Mouse (Mus musculus): ENCODE measurements around the gene Aasdh.
"Not testable (repeated sequence)": the region's sequence is repeated elsewhere in the genome, so short reads cannot be mapped to it uniquely, and the experiment has no call there.

Aasdh gene

DNA sequence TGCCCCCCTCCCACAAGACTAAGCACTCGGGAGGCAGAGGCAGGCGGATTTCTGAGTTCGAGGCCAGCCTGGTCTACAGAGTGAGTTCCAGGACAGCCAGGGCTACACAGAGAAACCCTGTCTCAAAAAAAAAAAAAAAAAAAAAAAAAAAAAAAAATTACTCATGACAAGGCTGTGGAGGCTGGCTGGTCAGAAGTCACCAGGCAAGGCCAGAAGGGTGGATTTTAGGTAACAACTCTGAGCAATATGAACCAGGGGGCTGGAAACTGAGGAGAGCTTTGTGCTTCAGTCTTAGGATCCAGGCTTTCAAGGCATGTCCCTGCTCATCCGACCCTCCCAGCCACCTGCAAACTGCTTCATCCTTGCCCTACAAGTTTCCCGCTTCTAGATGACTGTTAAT lies 7.2 kb upstream of the Aasdh start:
- in situ Hi-C loops (cut with MboI, MseI) = not testable (repeated sequence)

DNA sequence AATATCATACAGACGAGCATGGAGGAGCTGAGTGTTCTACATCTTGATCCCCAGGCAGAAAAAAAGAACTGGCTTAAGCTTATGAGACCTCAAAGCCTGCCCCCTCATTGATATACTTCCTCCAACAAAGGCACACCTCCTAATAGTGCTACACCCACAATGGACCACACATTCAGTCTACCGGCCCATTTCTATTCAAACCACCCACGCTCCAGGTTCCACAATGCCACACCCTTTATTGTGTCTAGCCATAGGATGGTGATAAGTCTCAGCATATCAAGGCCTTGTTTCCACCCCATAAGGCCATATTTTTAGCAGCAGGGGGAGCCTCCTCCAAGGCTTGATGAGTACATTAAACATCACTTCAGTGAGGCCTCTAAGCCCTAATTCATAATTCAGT lies 5.5 kb upstream of the Aasdh start:
- in situ Hi-C loops (cut with MboI, MseI) = no loop called here

DNA sequence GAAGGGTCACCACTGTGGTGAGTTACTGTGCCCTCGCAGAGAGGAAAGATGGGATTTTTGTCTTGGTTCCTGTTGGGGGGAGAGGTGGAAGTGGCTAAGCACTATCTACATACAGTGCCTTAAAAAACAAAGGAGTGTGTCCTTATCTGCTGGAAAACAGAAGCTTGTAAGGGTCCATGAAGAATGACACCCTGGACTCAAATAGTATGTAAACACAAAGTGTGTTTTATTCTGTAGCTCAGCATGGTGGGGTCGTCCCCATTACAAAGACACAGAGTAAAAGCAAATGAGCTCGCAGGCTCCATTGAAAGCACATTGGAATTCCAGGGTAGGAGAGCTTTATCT lies 813 bp upstream of the Aasdh start:
- in situ Hi-C loops (cut with MboI, MseI) = no loop called here

DNA sequence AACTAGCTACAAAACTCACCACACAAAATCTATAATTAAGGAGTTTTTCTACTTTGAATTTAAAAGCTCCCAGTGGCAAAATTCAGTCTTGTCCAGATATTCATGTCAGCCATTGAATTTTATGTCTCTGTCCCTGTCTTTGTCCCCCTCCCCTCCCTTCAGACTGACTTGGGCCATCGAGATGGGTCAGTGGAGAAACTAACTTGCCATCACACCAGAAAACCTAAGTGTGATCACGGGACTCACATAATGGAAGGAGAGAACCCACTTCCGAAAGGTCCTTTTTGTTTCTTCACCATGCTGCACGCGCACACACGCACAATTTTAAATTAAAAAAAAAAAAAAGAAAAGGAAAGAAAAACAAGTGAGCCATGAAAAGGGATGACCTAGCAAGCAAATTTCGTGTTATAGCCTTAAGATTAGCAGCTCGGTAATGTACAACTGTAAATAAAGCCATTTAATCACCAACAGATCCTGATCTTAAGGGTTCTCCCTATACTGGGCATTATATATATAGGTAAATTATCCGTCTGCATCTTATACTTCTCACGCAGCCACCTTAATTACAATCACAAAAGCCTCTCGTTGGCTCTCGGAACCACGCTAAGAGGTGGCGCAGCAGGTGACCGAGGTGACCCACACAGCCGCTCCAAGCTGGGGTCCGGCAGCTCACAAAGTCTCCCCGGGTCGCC lies 455 bp downstream of the Aasdh start:
- in situ Hi-C loops (cut with MboI, MseI) = loop anchor here (5.0 kb wide), 1 partner anchor 47 kb away; the partner anchor contains the start of genes Paics and Ppat

DNA sequence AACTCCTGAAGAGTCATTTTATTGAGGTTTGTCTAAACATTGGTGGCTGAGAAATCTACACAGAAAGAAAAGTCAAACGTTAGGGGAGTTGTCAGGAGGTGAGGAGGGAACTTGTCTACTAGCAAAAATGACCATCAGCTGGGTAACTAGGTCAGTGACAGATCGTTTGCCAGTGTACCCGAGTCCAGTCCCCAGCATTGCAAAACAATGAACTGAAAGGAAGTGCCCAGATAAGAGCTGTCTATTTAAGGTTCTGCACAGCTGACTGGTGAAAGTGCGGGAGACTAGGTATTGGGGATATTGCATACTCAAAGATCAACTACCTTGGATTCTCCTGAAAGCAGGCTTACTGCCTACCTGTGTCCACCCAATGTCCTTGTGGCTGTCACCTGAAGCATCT lies 3.2 kb downstream of the Aasdh start:
- in situ Hi-C loops (cut with MboI, MseI) = loop anchor here (5.0 kb wide), 1 partner anchor 50 kb away; the partner anchor contains the start of genes Paics and Ppat

DNA sequence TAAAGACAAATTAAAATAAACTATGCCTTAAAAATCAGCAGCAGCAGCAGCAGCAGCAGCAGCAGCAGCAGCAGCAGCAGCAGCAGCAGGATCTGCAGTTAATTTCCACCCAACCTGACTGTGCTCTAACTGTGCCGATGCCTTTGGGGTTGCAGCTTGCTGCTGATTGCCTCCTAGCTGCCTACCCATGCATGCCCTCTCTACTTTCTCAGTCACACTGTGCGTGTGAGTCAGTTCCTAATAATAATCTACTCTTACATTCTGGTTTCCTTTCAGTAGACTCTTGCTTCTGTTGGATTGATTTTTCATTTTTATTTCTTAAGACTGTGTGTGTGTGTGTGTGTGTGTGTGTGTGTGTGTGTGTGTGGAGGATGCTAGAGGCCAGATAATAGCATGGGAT lies 12.2 kb downstream of the Aasdh start:
- in situ Hi-C loops (cut with MboI, MseI) = no loop called here

DNA sequence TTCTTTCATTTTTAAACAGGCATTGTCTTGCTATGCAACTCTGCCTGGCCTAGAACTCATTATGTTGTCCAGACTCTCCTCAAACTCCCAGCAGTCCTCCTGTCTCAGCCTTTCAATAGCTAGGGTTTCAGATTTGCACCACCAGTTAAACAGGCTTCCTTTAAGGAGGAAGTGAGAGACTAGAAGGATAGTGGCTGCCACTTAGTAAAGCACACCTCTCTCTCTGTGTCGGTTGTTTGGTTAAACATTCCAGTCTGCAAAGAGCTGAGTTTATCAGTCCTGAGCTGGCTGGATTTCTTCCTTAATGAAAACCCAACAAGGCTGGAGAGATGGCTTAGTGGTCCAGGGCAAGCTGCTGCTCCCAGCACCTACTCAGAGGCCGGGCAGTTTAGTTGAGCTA lies 12.7 kb downstream of the Aasdh start:
- in situ Hi-C loops (cut with MboI, MseI) = no loop called here

DNA sequence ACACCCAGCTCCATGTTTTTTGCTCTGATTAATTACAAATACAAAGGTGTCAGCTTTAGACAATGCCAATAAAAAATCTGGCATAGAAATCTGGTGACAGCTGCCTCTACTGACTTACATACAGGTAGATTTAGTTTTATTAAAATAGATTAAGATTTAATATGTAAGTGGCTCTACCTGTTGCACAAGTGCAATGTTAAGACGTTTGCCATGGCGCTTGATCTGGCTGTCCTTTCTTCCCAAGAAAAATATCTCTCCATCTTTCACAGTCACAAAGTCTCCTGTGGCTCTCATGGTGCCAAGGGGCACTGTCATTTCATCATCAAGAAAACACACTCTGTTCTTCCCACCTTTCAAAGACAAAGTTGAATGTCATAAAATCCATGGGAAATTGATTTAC lies 18.3 kb downstream of the Aasdh start:
- in situ Hi-C loops (cut with MboI, MseI) = no loop called here

DNA sequence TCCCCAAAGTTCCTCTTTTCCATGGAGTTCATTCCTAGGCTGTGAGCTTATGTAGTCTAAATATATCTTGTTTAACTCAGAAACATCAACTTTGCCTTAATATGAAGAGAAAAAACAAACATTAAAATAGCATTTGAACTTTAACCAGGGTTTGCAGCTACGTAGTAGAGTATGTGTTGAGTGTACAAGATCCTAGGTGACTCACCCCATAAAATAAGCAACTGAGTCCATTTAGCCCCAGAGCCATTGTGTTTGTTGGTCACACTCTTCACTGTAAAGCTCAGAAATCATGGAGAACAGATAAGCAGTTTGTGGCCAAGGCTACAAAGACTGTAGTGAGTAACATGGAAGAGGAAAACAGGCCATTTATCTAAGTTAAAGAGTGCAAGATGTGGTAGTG lies 21.2 kb downstream of the Aasdh start:
- in situ Hi-C loops (cut with MboI, MseI) = no loop called here

DNA sequence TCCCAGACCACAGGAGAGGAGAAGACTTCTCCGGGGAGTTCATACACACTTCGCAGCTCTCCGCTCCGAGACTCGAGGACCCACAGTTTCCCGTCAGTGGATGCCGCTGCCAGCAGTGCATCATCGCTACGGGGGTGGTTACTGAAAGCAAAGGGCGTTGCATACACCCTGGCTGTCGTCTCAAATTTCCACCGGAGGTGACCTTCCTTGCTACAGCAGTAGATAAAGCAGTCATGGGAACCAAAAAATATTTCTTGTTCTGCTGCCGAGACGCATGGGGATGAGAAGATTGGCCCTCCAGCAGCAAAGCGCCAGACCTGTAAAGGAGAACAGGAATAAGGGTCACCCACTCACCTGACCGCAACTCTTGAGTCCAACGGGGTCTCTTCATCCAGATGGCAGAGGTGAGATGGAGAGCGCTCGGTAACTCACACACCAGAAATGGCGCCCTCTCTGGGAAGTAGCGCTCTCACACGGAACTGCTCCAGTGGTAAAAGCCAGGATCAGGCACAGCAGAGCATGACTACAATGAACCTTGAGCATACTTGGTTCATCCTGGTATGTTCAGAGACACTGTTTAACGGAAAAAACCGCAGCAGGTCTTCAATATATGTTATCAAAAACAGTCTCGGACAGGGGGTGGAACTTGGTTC lies 29.1 kb downstream of the Aasdh start:
- in situ Hi-C loops (cut with MboI, MseI) = no loop called here

DNA sequence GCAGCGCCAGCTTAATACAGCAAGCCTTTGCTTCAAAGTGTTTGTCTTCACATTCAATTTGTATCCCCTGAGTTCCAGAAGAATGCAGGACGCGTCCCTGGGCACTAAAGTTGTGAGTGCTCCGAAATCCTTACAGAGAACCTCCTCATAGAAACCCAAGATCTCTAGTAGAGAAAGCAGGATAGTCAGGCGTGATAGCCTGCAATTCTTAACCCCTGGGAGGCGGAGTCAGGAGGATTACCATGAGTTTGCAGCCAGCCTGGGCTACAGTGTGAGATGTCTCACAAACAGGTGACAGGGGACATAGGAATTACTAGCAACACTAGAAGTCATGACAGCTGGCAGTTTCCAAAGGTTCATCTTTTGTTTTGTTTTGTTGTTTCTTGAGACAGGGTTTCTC lies 35.8 kb downstream of the Aasdh start:
- in situ Hi-C loops (cut with MboI, MseI) = no loop called here

DNA sequence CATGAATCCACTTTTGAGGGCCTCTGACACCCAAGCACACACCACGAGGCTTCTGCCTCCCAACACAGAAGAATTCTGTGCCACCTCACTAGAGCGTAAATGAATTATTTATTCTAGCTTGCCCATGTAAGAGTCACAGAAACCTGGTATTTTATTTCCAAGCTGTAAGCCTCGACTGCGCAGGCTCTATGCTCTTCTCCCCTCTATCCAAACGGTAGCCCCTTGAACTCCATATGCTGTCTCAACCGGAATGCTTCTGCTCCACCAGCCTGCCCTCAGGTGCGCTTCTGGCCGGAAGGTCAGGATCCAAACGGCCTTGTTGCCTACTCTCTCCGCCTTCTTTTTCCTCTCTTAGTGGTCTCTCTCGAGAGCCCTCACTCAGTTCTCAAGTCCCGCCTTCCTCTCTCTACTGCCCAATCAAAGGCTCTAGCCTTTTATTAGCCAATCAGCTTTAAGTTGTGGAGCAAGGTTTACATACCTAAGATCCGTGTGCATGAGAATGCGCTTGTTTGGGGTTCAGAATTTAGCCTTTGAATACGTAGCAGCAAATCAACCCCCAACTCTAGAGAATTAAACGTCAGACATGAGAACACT lies 36.5 kb downstream of the Aasdh start:
- in situ Hi-C loops (cut with MboI, MseI) = no loop called here

DNA sequence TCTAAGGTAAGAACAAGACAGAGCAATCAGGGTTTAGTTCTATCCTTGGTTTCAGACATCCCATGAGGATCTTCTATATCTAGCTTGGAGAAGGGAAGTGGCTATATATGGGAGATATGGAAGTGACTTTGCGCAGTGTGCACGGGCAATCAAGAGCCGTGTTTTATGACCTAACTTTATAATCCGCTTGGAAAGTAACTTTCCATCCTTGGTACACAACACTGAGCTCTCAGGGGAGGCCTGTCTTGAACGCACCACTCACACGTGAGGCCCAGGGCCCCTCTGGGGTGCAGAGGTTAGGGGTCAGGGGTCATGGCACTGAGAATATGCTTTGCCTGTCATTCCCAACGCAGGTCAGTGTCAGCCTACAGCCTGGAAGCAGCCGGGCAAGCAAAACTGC lies 38.5 kb downstream of the Aasdh start:
- in situ Hi-C loops (cut with MboI, MseI) = no loop called here

DNA sequence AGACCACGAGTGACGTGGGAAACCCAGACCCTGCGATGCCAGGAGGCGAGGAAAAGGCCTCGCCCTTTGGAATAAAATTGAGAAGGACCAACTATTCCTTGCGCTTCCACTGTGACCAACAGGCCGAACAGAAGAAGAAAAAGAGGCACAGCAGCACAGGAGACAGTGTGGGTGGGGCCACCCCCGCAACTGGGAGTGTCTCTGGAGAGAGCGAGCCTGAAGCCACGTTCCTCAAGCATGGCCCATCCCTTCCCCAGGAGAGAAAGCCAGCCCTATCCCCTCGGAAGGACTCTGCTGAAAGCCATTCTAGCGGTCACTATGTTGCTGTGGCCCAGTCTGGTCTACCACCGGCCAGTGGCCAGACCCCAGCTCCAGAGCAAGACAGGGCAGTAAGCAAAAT lies 46.9 kb downstream of the Aasdh start:
- in situ Hi-C loops (cut with MboI, MseI) = no loop called here

DNA sequence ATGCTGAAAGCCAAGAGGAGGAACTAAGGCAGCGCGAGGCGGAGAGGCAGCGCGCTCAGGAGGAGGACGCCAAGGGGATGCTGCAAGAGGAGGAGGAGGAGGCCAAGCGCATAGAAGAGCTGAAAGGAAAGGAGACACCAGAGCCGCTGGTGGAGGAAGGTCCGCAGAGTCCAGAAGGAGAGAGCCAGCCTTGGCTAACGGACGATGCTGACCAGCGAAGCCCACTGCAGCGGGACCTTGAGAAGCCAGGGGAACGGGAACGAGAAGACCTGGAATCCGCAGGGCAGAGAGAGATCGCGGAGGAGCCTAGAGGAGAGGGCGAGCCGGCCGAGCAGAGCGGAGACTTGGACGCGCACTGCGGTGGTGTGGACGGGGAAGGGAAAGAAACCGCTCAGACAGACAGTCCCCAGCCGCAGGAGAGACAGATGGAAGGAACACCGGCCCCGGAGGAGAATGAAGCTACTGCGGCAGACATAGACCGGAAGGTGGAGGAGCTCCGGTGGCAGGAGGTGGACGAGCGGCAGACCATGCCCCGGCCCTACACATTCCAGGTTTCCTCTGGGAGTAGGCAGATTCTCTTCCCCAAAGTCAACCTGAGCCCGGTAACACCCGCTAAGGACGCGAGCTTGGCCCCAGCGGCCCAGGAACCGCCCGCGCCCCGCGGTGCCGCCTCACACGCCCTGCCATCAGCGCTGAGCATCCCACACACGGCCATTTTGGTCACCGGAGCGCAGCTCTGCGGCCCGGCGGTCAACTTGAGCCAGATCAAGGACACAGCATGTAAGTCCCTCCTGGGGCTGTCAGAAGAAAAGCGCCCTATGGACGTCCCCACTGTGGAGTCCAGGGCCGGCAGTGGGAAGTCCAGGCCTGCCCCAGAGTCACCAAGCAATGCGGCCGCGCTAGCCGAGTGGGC lies 48.0 kb downstream of the Aasdh start:
- in situ Hi-C loops (cut with MboI, MseI) = no loop called here

DNA sequence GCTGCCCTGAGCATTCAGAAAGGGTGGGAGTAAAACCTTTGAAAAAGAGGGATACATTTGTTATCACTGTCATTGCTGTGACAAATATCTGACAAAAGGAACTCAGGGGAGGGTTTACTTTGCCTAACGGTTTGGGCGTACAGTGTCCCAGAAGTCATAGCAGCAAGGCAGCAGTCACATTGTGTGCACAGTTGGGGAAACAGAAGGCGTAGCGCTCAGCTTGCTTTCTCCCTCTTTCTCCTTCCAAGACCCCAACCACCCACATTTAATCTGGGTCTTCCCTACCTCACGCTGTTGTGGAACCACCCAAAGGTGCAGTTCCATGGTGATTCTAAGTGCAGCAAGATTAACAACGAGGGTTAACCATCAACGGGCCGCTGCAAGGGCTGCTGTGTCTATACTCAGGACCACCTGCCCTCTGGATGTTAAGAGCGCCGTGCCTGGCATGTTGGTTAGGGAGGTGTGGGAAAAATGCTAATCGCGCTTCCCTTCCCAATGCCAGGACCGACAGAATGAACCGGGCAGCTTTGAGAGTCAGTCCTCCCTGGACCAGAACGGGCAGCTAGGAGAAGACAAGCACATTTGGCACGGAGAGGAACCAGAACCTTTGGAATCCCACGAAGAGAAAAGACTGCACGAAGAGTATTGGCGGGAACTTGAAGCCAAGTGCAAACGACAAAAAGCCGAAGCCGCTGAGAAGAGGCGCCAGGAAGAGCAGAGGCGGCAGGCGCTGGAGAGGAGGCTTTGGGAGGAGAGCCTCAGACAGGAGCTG lies 49.3 kb downstream of the Aasdh start:
- in situ Hi-C loops (cut with MboI, MseI) = no loop called here

DNA sequence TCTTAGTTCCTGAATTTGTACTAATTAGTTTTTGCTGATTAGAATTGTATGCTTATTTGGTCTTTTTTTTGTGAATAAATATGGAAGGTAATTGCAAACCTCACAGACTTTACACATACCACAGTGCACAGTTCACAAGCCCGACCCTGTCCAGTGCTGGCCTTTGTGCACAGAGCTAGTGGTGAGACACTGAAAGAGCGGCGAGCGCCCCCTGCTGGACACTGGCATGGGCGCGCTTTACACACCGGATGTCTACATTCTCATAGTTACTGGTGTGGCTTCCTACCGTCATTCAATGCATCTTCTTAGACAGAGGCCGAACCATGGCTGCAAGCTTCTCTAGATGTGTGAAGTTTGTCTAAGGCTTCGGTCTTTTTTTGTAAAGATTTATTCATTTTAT lies 51.8 kb downstream of the Aasdh start:
- in situ Hi-C loops (cut with MboI, MseI) = no loop called here

DNA sequence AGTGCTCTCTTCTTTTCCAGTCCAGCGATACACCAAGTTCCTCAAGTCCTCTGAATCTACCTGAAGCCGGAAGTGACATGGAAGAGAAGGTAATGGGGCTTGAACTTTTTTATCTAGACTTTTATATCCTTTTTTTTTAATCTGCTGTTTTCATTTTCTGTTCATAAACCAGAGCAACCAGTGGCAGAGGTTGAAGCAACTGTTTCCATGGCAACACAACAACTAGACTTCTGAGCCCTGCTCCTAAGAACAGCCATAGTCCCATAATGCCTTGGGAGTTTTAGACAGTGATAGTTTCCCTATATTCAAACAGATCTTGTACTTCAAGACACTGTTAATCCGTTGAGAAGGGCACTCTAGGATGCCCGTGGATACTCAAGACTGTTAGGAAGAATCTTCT lies 54.0 kb downstream of the Aasdh start:
- in situ Hi-C loops (cut with MboI, MseI) = no loop called here

DNA sequence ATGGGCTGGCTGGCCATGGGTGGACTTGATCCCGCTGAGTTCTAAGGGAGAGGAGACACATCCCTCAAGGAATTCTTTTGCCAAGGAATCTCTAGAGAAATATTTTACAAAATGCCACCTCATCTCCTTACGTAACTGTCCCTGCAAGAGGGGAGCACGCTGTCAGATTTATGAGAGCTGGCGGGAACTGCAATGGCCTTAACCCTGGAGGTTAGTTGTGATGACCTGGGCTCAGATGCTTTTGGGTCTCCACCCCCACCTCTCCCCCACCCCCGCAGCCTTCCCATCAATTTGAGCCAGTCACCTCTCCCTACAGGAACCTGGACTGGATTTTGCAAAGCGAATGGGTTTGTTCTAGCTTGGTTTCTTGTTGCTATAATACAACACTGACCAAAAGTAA lies 58.2 kb downstream of the Aasdh start:
- in situ Hi-C loops (cut with MboI, MseI) = no loop called here

DNA sequence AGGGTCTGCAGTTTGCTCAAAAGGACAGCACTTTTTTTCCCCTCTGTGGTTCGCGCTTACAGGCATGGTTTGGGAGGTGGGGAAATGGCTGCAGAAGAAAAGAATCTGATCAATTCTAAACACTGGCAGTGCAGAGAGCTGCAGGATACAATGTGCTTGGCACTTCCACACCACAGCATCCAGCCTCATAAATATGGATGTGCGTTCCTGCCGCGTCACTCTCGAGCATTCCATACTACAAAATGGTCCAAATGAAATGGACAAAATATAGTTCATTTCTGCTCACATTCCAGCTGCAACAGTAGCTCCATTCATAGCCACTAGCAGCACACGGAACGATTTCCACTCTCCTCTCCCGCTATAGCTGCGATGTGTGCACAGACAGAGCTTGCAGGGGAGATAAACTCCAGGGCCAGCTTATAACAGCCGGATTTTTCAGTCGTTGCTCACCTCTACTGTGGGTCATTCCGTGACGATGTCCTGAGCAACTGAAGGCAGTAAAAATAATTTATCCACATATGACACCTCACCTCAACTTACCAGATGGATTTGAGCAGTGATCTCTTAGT lies 60.6 kb downstream of the Aasdh start:
- in situ Hi-C loops (cut with MboI, MseI) = no loop called here

DNA sequence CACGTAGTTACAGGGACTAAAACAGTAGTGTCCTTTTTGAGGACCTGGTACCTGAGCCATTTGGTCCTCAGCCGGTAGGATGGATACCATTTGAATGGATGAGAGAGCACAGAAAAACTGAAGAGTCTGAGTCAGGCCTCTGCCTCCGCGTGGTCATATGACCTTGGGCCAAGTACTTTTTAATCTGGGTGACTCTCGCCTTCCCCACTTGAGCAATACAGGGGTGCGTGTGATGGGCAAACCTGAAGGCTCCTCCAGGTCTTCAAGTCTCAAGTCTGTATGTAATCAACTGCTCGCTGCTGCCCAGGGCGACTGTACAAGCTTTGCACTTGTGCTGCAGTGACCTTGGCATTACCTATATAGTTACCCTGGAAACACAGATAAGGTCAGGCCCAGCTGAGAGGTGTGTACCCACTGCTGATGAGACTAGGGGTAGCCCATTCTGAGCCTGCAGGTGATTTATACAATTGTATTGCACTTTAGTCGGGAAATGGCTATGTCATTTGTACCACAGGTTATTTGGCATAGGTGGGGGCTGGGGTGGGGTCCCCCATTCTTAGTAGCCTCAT lies 61.4 kb downstream of the Aasdh start:
- in situ Hi-C loops (cut with MboI, MseI) = no loop called here
